Mouse (Mus musculus) CH12.LX (cell line): ENCODE data around the gene Lpin2. TPM values are rescaled to one million over a fixed set of nuclear protein-coding genes. Genes with fewer than 3 reads are reported as not detected.

Experiments
- DNase-seq: peaks from one replicate; pipeline ENCODE4 v3.0.0-alpha.2; 2013; ENCODE audit errors: extremely low read depth
- H3K27ac ChIP-seq: 2 replicates; pipeline ENCODE4 v1.5.1; 2012; ENCODE audit warnings: low read depth, mild to moderate bottlenecking, control low read depth, moderate library complexity; ENCODE audit not compliant: insufficient read depth
- H3K27me3 ChIP-seq: replicated peaks from 2 replicates; pipeline ENCODE3; 2012; ENCODE audit warnings: inconsistent platforms
- H3K36me3 ChIP-seq, 2 experiments: replicated peaks in 1 of 2; 2 replicates each; pipeline versions ENCODE3 to v1.6.1; 2012; ENCODE audit warnings: inconsistent platforms in 1 of 2, low read length in 1 of 2, mild to moderate bottlenecking in 1 of 2, mixed read lengths in 1 of 2, moderate library complexity in 1 of 2; ENCODE audit not compliant: control insufficient read depth in 1 of 2, insufficient read depth in 1 of 2
- H3K4me1 ChIP-seq, 2 experiments: 2 replicates each; pipeline ENCODE4 v1.6.1; 2012; ENCODE audit warnings: inconsistent platforms in 1 of 2, moderate library complexity in 1 of 2; ENCODE audit not compliant: insufficient read depth in 2 of 2, control insufficient read depth in 1 of 2
- H3K4me2 ChIP-seq: 2 replicates; pipeline ENCODE4 v1.6.1; 2012; ENCODE audit warnings: low read depth, mild to moderate bottlenecking, control low read depth; ENCODE audit not compliant: poor library complexity, insufficient read depth, severe bottlenecking
- H3K4me3 ChIP-seq, 3 experiments: fragments of 150-350 bp in 1 of 3; sonication (generic) in 1 of 3; replicated peaks in 1 of 3; 2 replicates each; pipeline versions ENCODE3 to v1.5.1; 2011 to 2012; ENCODE audit warnings: low read depth in 2 of 3, low read length in 2 of 3, mild to moderate bottlenecking in 2 of 3, moderate library complexity in 2 of 3, control low read depth in 1 of 3, improper control_type of control experiment in 1 of 3, inconsistent platforms in 1 of 3, mixed read lengths in 1 of 3; ENCODE audit not compliant: poor library complexity in 1 of 3
- H3K79me2 ChIP-seq: replicated peaks from 2 replicates; pipeline ENCODE4 v1.6.1; 2012; ENCODE audit warnings: mild to moderate bottlenecking, moderate library complexity; ENCODE audit not compliant: control insufficient read depth, poor library complexity, insufficient read depth, severe bottlenecking; ENCODE audit errors: extremely low read depth
- H3K9ac ChIP-seq: 2 replicates; pipeline ENCODE4 v1.6.1; 2012; ENCODE audit warnings: low read depth, mild to moderate bottlenecking, control low read depth, moderate library complexity; ENCODE audit not compliant: insufficient read depth
- H3K9me3 ChIP-seq: replicated peaks from 2 replicates; pipeline ENCODE3; 2012; ENCODE audit warnings: low read length, inconsistent platforms, mixed read lengths
- BHLHE40 ChIP-seq: IDR thresholded peaks from 2 replicates; pipeline ENCODE4 v1.6.1; 2011; ENCODE audit warnings: mild to moderate bottlenecking, low read depth, low read length, improper control_type of control experiment
- CHD1 ChIP-seq: IDR thresholded peaks from 2 replicates; pipeline ENCODE4 v1.6.1; 2012; ENCODE audit warnings: low read depth, low read length, improper control_type of control experiment, inconsistent platforms
- CTCF ChIP-seq, 2 experiments: IDR thresholded peaks in 1 of 2; conservative IDR thresholded peaks in 1 of 2; 2 replicates each; pipeline ENCODE4 v1.5.1; 2011 to 2012; ENCODE audit warnings: low read depth in 2 of 2, low read length in 2 of 2, improper control_type of control experiment in 1 of 2, inconsistent platforms in 1 of 2, mild to moderate bottlenecking in 1 of 2, moderate library complexity in 1 of 2
- EP300 ChIP-seq: IDR thresholded peaks from 2 replicates; pipeline ENCODE4 v1.6.1; 2011; ENCODE audit warnings: low read length, improper control_type of control experiment
- JUN ChIP-seq: IDR thresholded peaks from 2 replicates; pipeline ENCODE4 v1.6.1; 2011; ENCODE audit warnings: low read depth, mild to moderate bottlenecking, low read length, improper control_type of control experiment, moderate library complexity; ENCODE audit not compliant: insufficient read depth
- JUND ChIP-seq: conservative IDR thresholded peaks from 2 replicates; pipeline ENCODE4 v1.6.1; 2011; ENCODE audit warnings: low read depth, low read length, improper control_type of control experiment
- KAT2A ChIP-seq: IDR thresholded peaks from 2 replicates; pipeline ENCODE4 v1.6.1; 2012; ENCODE audit warnings: low read length, improper control_type of control experiment, inconsistent platforms; ENCODE audit not compliant: insufficient replicate concordance
- MAFK ChIP-seq: IDR thresholded peaks from 2 replicates; pipeline ENCODE4 v1.6.1; 2011; ENCODE audit warnings: low read length, improper control_type of control experiment; ENCODE audit not compliant: insufficient replicate concordance
- MYC ChIP-seq: IDR thresholded peaks from 2 replicates; pipeline ENCODE4 v1.6.1; 2011; ENCODE audit warnings: low read depth, mild to moderate bottlenecking, improper control_type of control experiment, low read length
- NELFE ChIP-seq: IDR thresholded peaks from 2 replicates; pipeline ENCODE4 v1.6.1; 2011; ENCODE audit warnings: low read depth, low read length, improper control_type of control experiment
- POLR2A ChIP-seq: IDR thresholded peaks from 2 replicates; pipeline ENCODE4 v1.6.1; 2011; ENCODE audit warnings: low read depth, mild to moderate bottlenecking, improper control_type of control experiment, low read length
- POLR2AphosphoS2 ChIP-seq: IDR thresholded peaks from 2 replicates; pipeline ENCODE4 v1.6.1; 2011; ENCODE audit warnings: low read depth, low read length, improper control_type of control experiment
- RAD21 ChIP-seq: IDR thresholded peaks from 2 replicates; pipeline ENCODE4 v1.6.1; 2011; ENCODE audit warnings: low read depth, mild to moderate bottlenecking, low read length, improper control_type of control experiment, moderate library complexity
- RCOR1 ChIP-seq: conservative IDR thresholded peaks from 2 replicates; pipeline ENCODE4 v1.6.1; 2012; ENCODE audit warnings: low read depth, mild to moderate bottlenecking, inconsistent platforms, low read length, improper control_type of control experiment
- SMC3 ChIP-seq: IDR thresholded peaks from 2 replicates; pipeline ENCODE4 v1.6.1; 2011; ENCODE audit warnings: low read depth, low read length, improper control_type of control experiment
- UBTF ChIP-seq: IDR thresholded peaks from 2 replicates; pipeline ENCODE4 v1.6.1; 2012; ENCODE audit warnings: low read depth, mild to moderate bottlenecking, inconsistent platforms, low read length, improper control_type of control experiment, moderate library complexity
- ZC3H11A ChIP-seq: IDR thresholded peaks from 2 replicates; pipeline ENCODE4 v1.6.1; 2012; ENCODE audit warnings: low read depth, mild to moderate bottlenecking, inconsistent platforms, low read length, improper control_type of control experiment
- ZNF384 ChIP-seq: IDR thresholded peaks from 2 replicates; pipeline ENCODE4 v1.6.1; 2012; ENCODE audit warnings: low read depth, low read length, improper control_type of control experiment, inconsistent platforms
- dilution Hi-C: fragments of 300-500 bp; cut with MboI; formaldehyde crosslinking; loops from 2 replicates; pipeline ENCODE4 v1.14.3; 2020; ENCODE audit warnings: low sequenced_read_pairs; ENCODE audit not compliant: extremely low pct_unique_long_range_greater_than_20kb, extremely low pct_ligation_motif_present
- in situ Hi-C: fragments of 300-500 bp; cut with MboI; formaldehyde crosslinking; loops from 3 replicates; pipeline ENCODE4 v1.14.3; 2019; ENCODE audit warnings: low sequenced_read_pairs, low pct_ligation_motif_present, low pct_unique_long_range_greater_than_20kb, mixed read lengths
- polyA plus RNA-seq: library from polyadenylated mRNA; unstranded; fragments of >175 nt; gene quantifications from 2 replicates; pipeline ENCODE4 v1.2.1, GENCODE M21; 2012; ENCODE audit warnings: low read depth; ENCODE audit not compliant: insufficient read length
- total RNA-seq, 2 experiments: library from RNA; depleted of rRNA; stranded (reverse); fragments of 300-350 nt in 1 of 2; fragments of >200 nt in 1 of 2; gene quantifications; 2 replicates each; pipeline ENCODE4 v1.2.3; 2012 to 2014

The Lpin2 gene
- total and polyA plus RNA-seq, 3 experiments = 25.4 to 31.4 (median 28.1) TPM

- Histone ChIP-seq H3K27ac (no peak overlapping the region), H3K4me1 (no peaks in the 10 kb centered on the region; a peak in 1 of 4 replicates), H3K9ac (no peak overlapping the region), H3K27me3 (no peaks in the 10 kb centered on the region), H3K9me3 (no peaks in the 10 kb centered on the region), H3K79me2 (no peaks in the 10 kb centered on the region), H3K4me3 (no peak overlapping the region), H3K4me2 (no peak overlapping the region), H3K36me3 (no peaks in the 10 kb centered on the region)
- TF ChIP-seq BHLHE40 (no peak), JUND (no peak), POLR2AphosphoS2 (no peak), POLR2A (no peak), JUN (no peak), MYC (no peak), EP300 (no peak), SMC3 (no peak), NELFE (no peak), KAT2A (no peak), ZC3H11A (no peak), ZNF384 (no peak), CHD1 (no peak)
- no peak for DNase-seq
- in situ Hi-C loops = no loop called here
- dilution Hi-C loops = no loop called here
Observed at GRCm38 (mm10) chr17:71144322-71145116, 37.8 kb upstream of the Lpin2 start.

- Histone ChIP-seq H3K9me3 (no peaks in the 10 kb centered on the region), H3K27ac (no peak overlapping the region), H3K27me3 (no peaks in the 10 kb centered on the region), H3K4me1 (no peaks in the 10 kb centered on the region; a peak in 1 of 4 replicates), H3K9ac (no peak overlapping the region), H3K4me2 (no peak overlapping the region), H3K4me3 (no peak overlapping the region)
- no peak for DNase-seq
- no peak for TF ChIP-seq ZC3H11A
- TF ChIP-seq MAFK = no peak
- TF ChIP-seq CTCF (conservative IDR thresholded peaks at IDR 0.05 in 1 of 2, IDR thresholded peaks at IDR 0.05 in 1 of 2; ENCODE audit: low read depth in 2 of 2, low read length in 2 of 2) = no peak
- TF ChIP-seq EP300 = no peak
- TF ChIP-seq UBTF = no peak
- no peak for TF ChIP-seq RAD21
- no peak for TF ChIP-seq RCOR1
- TF ChIP-seq, all 38 proteins: peak for 0
- Histone ChIP-seq H3K36me3 (no peaks in the 10 kb centered on the region), H3K79me2 (no peaks in the 10 kb centered on the region)
- in situ Hi-C loops = no loop called here
- dilution Hi-C loops = no loop called here
Observed at GRCm38 (mm10) chr17:71145248-71145961, 37.0 kb upstream of the Lpin2 start.
